Mouse (Mus musculus) E14TG2a.4 (cell line): ENCODE measurements around the gene Nxpe2.

Experiments
- CTCF ChIP-seq: conservative IDR thresholded peaks from 2 replicates; pipeline ENCODE4 v1.5.1; 2014; ENCODE audit warnings: low read length
- NANOG ChIP-seq: IDR thresholded peaks from 2 replicates; pipeline ENCODE4 v1.6.1; 2014; ENCODE audit warnings: borderline replicate concordance, low read length, mixed read lengths

DNA sequence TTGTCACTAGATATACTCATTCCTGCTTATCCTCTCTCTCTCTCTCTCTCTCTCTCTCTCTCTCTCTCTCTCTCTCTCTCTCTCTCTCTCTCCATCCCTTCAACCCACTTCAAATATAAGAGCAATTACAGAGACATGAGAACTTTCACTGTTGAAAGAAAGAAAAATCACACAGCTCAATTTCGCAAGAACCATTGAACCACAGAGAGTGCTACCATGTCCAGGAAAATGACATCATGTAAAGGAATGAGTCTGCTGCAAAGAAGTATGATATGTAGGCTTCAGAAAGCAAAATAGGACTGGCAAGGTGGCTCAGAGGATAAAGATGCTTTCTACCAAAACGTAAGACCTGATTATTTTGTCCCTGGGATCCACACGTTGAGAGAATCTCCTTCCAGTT, 7.4 kb downstream of the Nxpe2 start:
- TF ChIP-seq CTCF = no peak
- TF ChIP-seq NANOG = no peak
